Mouse (Mus musculus): ENCODE data around the gene Sumo1. TPM values are rescaled to one million over a fixed set of nuclear protein-coding genes. Genes with fewer than 3 reads are reported as not detected.

Sumo1 gene
- total and polyA plus RNA-seq, 3 experiments, result 129 to 131 TPM; not detected in 1

GRCm38 (mm10) chr1:59589271-59589670, 81.4 kb downstream of the Sumo1 start:
- TF ChIP-seq POLR2AphosphoS2 (IDR thresholded peaks at IDR 0.05; ENCODE audit: low read length) (no peak), EP300 (IDR thresholded peaks at IDR 0.05; ENCODE audit: low read depth in 1 of 2, low read length in 2 of 2) (no peak), ZMIZ1 (IDR thresholded peaks at IDR 0.05; ENCODE audit: low read depth, low read length) (no peak), ZC3H11A (IDR thresholded peaks at IDR 0.05; ENCODE audit: low read depth, low read length) (no peak), MAFK (IDR thresholded peaks at IDR 0.05; ENCODE audit: borderline replicate concordance, low read depth, low read length) (0 out of 2 replicates have a peak, but pooled peaks have one; percentile 26), RAD21 (IDR thresholded peaks at IDR 0.05; ENCODE audit: low read depth, low read length) (no peak)
- DNase-seq (ENCODE audit: low read depth, low spot score), result no peak

GRCm38 (mm10) chr1:59584656-59585410, 85.8 kb downstream of the Sumo1 start:
- H3K4me1 ChIP-seq (ENCODE audit: control insufficient read depth in 1 of 2, insufficient read depth in 2 of 2, low read length in 2 of 2), result peaks cover 0 to 3% of the 10 kb centered on the region in 2 experiments; a peak in 2 of 4 replicates
- H3K36me3 ChIP-seq (ENCODE audit: control insufficient read depth in 1 of 2, insufficient read depth in 2 of 2, low read length in 2 of 2), result no peaks in the 10 kb centered on the region
- no peak overlapping the region for H3K4me3 ChIP-seq (ENCODE audit: control insufficient read depth in 1 of 2, insufficient read depth in 1 of 2, low read depth in 2 of 2, low read length in 2 of 2)
- no peak overlapping the region for H3K9ac ChIP-seq (ENCODE audit: control insufficient read depth, low read depth, low read length, poor library complexity, severe bottlenecking)
- H3K79me2 ChIP-seq (ENCODE audit: control insufficient read depth, insufficient read depth, low read length, poor library complexity), result no peaks in the 10 kb centered on the region
- H3K27me3 ChIP-seq (ENCODE audit: control insufficient read depth in 1 of 2, insufficient read depth in 2 of 2, low read length in 2 of 2), result peaks cover 2 to 3% of the 10 kb centered on the region in 2 experiments; a peak in 3 of 4 replicates
- H3K9me3 ChIP-seq (replicated peaks; ENCODE audit: insufficient read depth, low read length), result no peaks in the 10 kb centered on the region
- H3K27ac ChIP-seq (ENCODE audit: control insufficient read depth, low read depth, low read length), result no peak overlapping the region
- no peak for TF ChIP-seq GABPA (IDR thresholded peaks at IDR 0.05; ENCODE audit: low read depth, low read length)
- TF ChIP-seq RAD21 (IDR thresholded peaks at IDR 0.05; ENCODE audit: low read depth, low read length), result peak; percentile 83
- TF ChIP-seq NRF1 (IDR thresholded peaks at IDR 0.05; ENCODE audit: insufficient read depth, low read depth, low read length, poor library complexity, severe bottlenecking), result no peak
- TF ChIP-seq ZNF384 (IDR thresholded peaks at IDR 0.05; ENCODE audit: low read depth, low read length), result no peak
- no peak for TF ChIP-seq MXI1 (IDR thresholded peaks at IDR 0.05; ENCODE audit: low read depth, low read length)
- no peak for TF ChIP-seq RCOR1 (IDR thresholded peaks at IDR 0.05; ENCODE audit: low read depth, low read length)
- no peak for TF ChIP-seq NELFE (IDR thresholded peaks at IDR 0.05; ENCODE audit: low read depth, low read length)
- no peak for TF ChIP-seq TBP (IDR thresholded peaks at IDR 0.05; ENCODE audit: low read depth, low read length)
- TF ChIP-seq TCF12 (IDR thresholded peaks at IDR 0.05; ENCODE audit: low read depth, low read length), result no peak
- TF ChIP-seq ZMIZ1 (IDR thresholded peaks at IDR 0.05; ENCODE audit: low read depth, low read length), result no peak
- peak; percentile 84 for TF ChIP-seq ZC3H11A (IDR thresholded peaks at IDR 0.05; ENCODE audit: low read depth, low read length)
- TF ChIP-seq CTCF (IDR thresholded peaks at IDR 0.05 in 2 of 3, conservative IDR thresholded peaks at IDR 0.05 in 1 of 3; ENCODE audit: control insufficient read depth in 1 of 3, insufficient read depth in 1 of 3, low read depth in 2 of 3, low read length in 3 of 3, poor library complexity in 1 of 3, severe bottlenecking in 1 of 3), result peak; percentile 68 to 98 (median 84)
- peak; percentile 96 for TF ChIP-seq SMC3 (IDR thresholded peaks at IDR 0.05; ENCODE audit: low read depth, low read length)
- peak; percentile 60 for DNase-seq (ENCODE audit: low read depth, low spot score)

More at GRCm38 (mm10) chr1:59589271-59589670, 81.4 kb downstream of the Sumo1 start:
- Histone ChIP-seq H3K79me2 (ENCODE audit: control insufficient read depth, insufficient read depth, low read length, poor library complexity) (no peaks in the 10 kb centered on the region), H3K9ac (ENCODE audit: control insufficient read depth, low read depth, low read length, poor library complexity, severe bottlenecking) (no peak overlapping the region), H3K27ac (ENCODE audit: control insufficient read depth, low read depth, low read length) (no peak overlapping the region), H3K4me1 (ENCODE audit: control insufficient read depth in 1 of 2, insufficient read depth in 2 of 2, low read length in 2 of 2) (peaks cover 0 to 3% of the 10 kb centered on the region in 2 experiments; a peak in 2 of 4 replicates), H3K4me3 (ENCODE audit: control insufficient read depth in 1 of 2, insufficient read depth in 1 of 2, low read depth in 2 of 2, low read length in 2 of 2) (no peak overlapping the region), H3K9me3 (replicated peaks; ENCODE audit: insufficient read depth, low read length) (no peaks in the 10 kb centered on the region), H3K36me3 (ENCODE audit: control insufficient read depth in 1 of 2, insufficient read depth in 2 of 2, low read length in 2 of 2) (no peaks in the 10 kb centered on the region), H3K27me3 (ENCODE audit: control insufficient read depth in 1 of 2, insufficient read depth in 2 of 2, low read length in 2 of 2) (peaks cover 7 to 14% of the 10 kb centered on the region in 2 experiments)
